Mouse (Mus musculus) right cerebral cortex, postnatal 14 days (tissue): ENCODE measurements around the gene Dnaic1.
A peak's percentile ranks its signal among the peaks of the same experiment; 100 is the strongest.

Experiments
- DNase-seq: peaks from one replicate; pipeline ENCODE4 v3.0.0; 2022

Dnaic1 gene

DNA sequence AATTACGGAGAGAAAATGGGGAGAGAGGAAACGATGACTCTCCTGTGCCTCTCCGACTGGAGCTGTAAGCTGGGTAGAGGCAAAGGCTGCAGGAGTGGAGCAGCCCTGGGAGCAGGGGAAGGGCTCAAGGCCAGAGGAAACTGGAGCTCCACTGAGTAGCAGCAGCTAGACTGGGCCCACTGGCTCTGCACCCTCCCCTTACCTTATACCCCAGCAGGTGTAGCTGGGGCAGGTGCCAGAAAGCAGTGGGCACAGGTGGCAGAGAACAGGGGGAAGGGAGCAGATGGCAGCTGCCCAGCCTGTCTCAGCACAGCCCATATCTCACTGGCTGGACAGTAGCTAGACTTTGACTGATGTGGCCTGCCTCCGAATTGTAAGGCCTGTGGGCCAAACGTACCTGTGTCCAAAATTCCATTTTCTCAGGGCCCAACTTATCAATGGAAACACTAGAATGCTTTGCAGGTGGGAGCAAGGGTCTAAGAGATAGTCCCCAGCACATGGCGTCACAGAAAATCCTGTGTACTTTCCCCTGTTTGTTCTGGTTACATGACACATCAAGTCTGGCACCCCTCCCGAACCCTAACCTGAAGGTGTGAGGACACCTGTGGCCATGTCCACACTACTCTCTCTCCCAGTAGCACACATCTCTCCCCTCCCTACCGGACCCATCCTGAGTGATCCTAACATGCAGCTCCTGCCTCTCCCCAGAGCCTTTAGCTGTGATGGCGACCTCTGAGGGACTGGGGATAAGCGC, 67.5 kb downstream of the Dnaic1 start:
- DNase-seq = no peak

DNA sequence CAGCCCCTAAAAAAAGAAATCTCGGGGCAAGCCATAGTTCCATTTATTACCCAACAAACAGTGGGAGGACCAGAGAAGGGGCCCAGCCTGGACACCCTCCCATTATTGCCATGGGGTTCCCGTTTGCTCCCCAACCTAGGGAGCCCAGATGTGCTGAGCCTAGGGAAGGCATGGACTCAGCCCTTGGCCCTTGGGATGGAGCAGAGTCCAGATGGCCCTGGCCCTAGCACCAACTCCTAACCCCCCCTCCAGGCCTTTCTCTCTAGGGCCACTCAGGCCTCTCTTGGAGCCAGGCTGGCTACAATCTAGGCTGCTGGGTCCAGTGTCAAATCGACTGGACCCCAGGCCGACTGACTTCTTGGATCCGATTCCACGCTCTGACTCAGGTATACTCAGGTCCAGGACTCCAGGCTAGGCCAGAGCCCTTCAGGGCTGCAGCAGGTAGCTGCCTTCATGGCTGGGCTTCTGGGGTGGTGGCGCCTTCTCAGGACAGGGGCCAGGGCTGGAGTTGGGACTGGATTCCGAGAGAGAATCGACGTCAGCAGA, 68.7 kb downstream of the Dnaic1 start:
- DNase-seq = no peak

DNA sequence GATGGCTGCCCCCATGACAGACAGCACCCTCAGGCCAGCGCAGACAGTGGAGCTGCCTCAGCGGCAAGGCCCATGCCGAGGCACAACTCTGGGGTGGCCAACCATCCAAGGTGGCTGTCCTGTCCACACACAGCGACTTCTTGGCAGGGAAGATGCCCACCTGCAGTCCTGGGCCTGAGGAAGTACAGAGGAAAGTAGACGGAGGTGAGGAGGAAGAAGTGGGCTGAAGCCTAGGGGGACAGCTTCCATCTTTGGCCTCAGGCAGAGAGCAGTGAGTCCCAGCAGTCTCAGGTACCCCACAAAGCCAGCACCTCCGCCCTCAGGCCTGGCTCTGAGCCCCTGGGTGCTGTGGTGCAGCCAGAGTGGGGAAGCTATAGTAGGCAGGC, 69.2 kb downstream of the Dnaic1 start:
- DNase-seq = no peak

DNA sequence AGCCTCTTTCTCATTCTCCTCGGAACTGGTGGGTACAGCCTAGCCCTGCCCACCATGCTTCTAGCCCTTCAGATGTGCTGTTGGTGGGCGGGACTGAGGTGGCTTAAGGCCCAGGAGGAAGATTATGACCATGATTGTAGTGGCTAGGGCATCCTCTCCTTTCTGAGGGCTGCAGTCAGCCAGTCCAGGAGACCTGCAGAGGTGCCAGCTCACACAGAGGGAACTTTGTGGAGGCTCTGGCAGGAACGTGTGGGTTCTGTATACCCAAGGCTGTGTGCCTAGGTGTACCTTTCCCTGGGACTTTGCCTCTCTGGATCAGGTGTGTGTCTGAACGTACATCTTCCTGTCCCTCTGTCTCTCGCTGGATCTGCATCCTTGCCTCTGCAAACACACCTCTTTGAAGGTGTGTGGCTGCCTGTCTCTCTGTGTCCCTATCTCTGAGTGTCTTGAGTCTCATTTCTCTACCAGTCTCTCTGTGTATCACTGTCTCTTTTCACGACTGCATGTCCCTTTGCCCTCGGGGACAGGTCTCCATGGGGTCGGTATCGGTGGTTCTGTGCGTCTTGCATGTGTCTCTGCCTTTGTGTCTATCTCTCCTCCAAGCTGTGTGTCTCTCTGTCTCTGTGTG, 69.8 kb downstream of the Dnaic1 start:
- no peak for DNase-seq

DNA sequence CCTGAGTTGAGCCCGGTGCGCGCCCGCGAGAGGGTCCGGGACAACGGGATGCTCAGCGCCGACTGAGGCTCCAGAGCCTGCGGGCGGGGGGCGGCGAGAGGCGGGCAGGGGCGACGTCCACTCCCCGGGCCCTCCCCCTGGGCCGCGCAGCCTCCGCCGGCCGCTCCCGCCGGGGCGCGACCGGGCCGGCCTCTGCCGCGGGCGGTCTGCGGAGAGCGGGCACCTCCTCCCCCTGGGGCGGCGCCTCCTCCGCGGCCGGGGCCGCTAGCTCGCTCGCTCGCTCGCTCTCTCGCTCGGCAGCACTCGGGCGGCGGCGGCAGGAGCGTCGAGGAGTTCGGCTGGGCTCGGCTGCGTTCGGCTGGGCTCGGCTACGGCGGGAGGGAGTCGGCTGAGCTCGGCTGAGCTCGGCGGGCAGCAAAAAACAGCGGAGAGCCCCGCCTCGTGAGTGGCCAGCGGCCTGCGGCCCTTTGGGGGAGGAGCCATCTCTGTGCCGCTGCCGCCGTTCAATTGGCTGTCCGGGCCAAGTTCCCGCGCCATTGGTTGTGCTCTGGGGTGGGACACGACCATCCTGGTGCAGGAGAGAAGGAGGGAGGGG, 70.4 kb downstream of the Dnaic1 start, which contains the start of gene Enho:
Enho (minus strand) TSS at position 412 of the 595 bp plus-strand sequence.
- DNase-seq = peak; percentile 97

DNA sequence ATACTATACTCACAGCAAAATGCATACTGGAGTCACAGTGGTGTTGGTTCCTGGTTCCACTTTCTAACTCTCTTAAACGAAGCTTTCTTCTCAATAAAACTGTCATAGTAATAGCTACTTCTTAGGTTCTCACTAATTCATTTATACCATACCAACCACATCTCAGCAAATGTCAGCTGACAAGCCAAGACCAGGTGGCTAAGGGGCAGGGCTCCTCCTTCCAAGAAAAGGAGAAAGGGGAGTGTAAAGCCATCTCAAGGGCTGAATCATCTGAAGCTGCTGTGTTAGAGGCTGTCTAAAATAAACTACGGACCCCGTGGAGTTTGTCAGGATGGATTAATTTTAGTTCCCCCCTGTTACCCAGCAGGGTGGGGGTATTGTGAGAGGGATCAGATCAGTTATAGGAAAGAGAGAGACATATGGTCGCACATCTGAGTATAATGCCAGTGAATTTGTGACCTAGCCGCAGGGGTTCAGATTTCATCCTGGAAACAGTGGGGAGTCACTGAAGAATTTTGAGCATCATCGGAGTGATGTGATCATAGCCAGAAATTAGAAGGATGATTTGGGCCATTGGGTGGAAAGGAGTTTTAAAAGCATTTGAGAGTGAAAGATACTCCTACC, 71.7 kb downstream of the Dnaic1 start:
- no peak for DNase-seq

DNA sequence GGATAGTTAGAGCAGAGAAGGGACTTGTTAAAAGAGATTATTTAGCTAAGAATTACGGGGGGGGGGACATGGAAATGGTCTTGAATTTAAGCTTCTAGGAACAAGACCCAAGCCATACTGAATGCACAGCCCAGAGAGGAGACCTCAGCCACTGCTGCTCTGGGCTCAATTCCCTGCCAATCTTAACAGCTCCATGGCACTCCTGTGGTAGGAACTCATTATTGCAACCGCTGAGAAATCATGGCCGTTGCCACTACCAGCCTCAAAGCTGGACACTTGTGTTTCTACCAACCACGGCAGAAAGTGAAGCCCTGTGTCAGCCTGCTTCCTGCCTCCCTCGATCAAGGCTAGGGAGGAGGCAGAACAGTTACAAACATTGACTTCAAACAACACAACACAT, 75.9 kb downstream of the Dnaic1 start:
- no peak for DNase-seq

DNA sequence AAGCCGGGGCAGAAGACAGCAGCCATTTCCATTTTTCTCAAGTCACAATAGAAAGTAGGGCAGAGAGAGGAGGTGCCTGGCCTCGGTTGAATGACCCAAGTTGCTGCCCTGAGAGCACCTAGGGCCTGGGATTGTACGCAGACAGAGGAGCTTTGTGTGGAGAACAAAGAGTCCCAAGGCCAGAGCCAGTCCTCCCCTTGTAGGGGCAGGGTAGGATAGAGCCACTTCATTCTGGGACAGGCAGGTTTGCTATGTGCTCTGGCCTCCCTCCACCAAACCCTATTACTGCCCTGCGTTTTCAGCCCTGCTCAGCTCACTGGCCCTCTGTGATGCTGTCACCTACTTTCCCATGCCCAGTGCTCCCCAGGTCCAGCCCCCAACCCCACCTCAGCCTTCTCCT, 78.6 kb downstream of the Dnaic1 start:
- no peak for DNase-seq

DNA sequence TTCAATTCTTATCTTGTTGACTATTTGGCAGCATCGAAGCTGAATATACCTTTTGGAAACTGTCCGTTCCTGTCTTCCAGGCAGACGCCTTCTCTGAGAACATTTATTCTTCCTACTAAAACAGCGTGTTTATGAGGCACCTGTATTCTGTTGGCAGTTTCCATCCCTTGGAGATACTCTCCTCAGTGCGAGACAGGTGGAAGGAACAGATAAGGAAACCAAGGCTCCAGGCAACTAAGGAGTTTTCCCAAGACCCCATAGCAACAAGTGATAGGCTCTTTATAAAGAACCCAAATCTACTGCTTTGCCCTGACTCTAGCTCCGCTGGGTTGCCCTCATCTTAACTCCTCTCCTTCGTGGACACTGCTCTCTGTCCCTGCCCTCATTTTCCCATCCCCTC, 79.1 kb downstream of the Dnaic1 start:
- DNase-seq = no peak

DNA sequence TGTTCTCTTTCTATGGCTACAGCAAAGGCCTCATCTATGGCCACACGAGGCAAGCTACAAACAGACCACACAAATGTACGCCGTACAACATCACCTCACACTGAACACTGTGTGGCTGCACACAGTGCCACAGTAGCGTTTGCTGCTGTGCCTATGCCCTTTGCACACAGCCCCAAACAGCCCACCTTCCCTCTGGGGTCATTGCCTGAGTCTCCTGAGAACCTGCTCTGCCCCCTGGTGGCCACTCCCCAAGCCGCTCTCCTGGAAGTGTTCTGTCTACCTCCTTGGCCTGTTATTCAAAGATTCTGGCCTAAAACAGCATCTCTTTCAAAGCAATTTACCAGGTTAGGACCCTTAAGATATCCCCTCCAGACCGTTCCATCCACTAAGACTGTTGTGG, 83.7 kb downstream of the Dnaic1 start:
- DNase-seq = peak; percentile 87

DNA sequence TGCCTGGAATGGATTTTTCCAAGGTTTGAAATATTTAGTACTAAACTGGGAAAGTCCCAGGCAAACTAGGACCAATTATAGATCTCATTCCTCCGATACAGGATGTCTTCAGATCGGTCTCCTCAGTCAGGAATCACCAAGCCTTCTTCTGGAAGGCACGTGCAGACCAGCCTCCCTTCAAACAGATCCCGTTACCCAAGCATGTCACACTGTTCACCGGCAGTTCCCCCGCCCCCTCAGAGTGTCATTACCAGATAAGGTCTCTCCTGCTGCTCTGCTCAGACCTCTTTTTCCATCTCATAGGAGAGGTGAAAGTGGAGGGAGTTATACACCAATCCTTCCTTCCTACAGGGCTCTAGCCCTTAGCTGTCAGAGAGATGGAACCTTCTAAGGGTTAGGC, 84.2 kb downstream of the Dnaic1 start:
- DNase-seq = no peak

DNA sequence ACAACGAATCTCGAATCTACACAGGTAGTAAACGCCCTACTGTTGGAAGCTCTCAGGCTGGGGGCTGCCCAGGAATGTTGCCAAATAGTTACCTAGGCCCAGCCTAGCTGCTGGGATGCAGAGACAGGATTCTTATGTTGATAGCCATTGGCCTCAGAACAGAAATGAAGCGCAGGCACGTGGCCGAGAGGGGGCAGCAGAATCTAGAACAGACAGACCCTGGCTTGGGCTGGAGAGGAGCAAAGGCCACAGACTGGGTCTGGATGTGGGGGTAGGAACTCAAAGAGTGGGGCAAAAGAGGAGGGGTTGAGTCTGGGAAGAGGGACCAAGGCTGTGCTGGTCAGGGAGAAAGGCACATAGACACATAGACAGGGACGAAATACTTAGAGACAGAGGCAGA, 84.6 kb downstream of the Dnaic1 start:
- peak; percentile 58 for DNase-seq

DNA sequence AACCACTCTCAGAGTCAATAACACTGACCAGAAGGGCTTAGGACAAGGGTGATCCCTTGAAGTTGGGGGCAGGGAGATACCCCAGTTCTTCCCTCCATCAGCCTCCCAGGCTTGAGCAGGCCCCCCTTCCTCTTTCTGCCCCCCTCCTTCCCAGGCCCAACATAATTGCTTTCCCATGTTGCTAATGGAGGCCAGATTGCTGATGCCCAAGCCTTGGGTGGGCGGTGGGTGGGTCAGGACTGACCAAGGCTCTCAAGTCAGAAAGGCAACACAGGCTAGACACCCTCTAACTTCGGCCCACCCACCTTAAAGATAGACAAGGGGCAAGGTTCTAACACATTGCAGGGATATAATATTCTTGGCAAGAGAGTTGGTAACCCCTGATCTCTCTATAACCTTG, 86.0 kb downstream of the Dnaic1 start:
- DNase-seq = no peak

DNA sequence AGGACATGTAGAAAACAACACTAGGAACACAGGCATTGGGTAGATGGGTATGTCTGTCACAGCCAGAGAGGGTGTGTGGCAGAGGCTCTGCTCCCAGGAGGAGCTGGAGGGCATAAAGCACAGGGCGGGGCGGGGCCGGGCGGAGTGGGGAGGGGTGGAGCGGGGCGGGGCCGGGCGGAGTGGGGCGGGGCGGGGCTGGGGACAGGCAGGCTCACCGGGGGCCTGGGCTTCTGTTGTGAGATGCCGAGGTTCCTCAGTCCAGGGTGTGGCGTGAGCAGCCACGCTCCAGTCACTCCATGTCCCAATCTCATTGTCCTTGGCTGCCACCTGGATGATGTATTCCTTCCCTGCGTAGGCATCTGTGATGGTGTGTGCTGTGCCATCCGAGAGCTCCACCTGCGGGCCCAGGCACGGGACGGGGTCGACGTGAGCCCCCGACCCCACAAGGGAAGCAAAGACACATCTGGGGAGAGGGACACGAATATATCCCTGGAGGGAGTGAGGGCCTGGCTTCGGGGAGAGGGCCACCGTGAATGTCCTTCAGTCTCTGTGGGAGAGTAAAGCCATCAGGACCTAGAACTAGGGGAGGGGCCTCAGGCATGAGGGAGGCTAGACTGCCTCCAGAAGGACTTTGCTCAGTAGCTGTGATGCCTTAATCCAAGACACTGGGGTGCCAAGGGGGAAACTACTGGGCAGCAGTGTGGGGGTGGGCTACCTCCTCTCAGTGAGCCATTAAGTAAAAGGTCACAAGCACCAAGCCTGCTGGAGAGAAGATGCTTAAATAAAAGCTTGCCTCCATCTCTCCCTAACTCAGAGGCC, 89.2 kb downstream of the Dnaic1 start:
- DNase-seq = no peak

DNA sequence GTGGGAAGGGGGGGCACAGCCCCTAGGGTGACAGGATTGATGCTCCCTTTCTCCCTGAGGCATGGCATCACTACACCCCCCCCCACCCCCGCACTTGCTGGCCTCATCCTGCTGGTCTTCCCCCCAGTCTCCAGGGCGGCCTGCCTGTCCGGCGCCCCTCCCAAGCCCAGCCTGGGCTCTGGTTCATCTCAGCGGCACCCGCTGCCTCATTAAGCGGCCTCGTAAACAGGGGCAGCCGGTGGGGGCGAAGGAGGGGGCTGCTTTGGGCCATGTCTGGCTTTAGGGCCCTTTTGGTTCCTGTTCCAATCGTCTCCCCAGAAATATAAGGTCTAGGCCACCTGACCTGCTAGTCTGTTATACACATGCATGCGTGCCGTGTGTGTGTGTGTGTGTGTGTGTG, 90.0 kb downstream of the Dnaic1 start:
- no peak for DNase-seq

DNA sequence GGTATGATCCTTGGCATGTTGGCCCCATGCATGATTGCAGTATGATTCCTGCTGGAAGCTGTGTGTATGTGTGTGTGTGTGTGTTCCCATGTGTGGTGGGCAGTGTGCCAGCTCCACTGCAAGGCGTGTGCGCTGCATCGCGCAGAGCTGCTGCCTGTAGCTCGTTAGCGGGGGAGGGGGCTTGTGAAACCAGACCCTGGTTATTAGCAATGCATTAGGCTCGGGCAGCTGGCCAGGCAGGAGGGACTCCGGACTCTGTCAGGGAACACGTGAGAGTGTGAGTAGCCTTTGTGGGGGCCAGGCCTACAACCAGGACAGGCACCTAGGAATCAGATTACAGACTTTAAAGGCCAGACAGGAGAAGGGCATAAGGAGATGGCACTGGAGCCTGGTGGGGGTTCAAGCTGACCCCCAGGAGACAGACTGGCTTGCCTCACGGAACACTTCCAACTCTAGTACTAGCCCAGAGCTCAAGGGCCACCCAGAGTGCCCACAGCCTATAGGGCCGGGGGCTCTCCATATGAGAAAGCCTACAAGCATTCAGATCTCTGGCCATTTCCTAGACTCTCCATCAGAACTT, 91.4 kb downstream of the Dnaic1 start:
- no peak for DNase-seq

DNA sequence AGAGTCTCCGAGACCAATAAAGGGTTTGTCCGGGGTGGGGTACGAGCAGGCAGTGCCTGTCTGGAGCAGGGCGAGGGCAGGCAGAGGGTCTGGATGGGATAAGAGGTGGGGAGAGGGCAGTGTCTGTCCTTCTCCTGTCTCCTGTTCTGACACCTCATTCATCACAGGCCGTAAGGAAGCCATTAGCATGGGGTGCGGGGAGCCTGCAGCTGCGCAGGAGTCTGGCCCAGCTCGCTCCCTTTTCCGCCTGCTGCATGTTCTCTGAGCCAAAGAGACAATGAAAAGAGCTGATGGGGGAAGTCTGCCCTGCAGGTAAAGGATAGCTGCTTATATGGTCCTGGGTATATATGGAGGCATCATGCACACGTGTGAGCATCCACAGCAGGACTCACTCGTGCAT, 93.1 kb downstream of the Dnaic1 start:
- no peak for DNase-seq

DNA sequence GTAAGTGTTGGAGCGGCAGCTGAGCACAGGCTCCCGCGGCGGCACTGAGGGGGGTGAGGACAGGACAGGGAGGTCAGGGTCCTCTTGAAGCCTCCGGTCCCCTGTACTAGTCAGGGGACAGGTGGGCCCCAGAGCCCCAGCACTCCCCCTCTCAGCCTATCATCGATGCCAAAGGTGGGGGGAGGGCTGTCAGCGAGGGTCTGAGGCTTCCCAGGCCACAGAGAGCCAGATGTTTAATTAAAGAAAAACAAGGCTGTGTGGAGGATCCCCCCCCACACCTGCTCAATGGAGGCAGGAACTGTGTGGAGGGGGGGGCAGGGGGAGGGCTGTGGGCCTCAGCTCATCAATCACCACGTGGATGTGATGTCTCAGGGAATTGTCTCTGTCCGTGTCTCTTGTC, 94.0 kb downstream of the Dnaic1 start:
- DNase-seq = no peak

DNA sequence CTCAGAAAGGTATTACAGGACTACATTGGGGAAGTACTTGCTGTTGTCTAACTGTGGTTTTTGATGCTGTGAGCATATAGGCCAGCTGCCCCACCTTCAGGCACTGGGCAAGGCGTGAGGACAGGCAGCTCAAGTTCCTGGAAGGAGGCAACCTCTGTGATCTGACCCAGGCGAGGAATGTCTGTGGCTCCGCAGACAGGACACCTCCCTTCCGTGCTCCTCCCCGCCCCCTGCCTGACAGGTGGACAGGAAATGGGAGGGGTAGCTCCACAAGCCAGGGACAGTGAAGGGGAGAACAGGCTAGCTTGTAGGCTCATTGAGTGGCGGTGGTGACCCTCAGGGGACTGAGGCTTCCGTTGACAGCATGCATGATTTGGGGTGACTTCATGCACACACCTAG, 95.0 kb downstream of the Dnaic1 start:
- DNase-seq = no peak

DNA sequence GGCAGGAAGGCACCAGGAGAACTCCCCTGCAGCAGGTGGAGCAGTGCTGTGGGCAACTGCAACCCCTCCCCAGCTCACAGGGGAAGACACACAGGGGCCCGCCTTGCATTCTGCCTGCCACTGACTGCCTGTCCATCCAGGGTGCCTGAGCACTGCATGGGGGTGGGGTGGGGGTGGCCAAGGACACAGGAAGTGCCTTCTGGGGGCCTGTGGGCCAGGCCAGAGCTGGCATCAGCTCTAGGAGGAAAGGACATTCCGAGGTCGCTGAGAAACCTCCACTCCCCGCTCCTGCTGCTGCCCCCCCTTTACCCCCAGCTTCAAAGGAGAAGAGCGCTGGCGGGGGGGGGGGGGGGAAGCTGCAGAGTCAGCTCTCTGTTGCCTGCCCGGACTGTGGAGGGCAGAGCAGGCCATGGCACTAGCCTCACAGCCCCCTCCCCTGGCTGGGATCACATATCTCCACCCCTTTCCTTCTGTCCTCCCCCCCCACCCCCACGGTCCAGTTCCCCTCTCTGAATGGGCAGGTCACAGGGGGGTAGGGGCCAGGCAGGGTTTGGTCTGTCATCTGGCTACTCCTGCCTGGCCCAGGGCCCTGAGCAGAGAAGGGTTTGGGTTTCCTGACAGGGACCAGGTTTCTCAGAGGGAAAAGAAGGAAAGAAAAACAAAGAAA, 95.6 kb downstream of the Dnaic1 start:
- no peak for DNase-seq

DNA sequence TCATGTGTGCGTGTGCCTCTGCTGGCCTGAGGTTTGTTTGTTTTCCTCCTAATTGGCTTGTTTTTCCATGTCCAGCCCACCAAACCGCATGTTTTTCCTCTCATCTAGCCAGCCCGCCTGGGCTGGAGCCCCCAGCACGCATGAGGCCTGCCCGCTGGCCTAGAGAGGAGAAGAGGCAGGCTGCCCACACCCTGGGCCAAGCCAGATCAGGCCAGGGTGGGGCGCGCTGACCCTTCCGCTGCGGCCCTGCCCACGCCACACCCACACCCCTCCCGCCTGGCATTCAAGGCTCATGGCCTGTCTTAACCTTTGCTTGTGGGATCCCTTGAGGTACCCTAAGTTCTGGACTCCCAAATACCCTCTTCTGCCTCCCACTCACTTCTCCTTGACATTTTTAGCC, 97.1 kb downstream of the Dnaic1 start:
- no peak for DNase-seq

DNA sequence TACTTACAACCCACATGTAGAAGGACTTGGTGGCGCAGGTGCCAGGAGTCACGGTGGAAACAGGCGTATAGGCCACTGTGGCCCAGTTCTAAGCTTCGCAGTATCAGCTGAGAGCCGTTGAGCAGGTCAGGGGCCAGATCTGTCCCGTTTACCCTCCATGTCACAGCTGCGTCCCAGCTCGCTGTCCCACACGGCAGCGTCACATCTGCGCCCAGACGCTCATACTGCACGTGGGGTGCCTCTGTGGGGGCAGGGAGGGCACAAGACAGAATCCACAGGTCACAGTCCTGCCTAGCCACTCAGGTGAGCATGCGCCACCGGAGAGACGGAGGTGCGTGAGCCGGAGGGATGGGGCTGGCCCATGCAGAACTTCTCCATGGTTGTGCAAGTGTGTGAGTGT, 101.3 kb downstream of the Dnaic1 start:
- no peak for DNase-seq
